Mouse (Mus musculus): ENCODE data around the gene Mosmo. TPM values are rescaled to one million over a fixed set of nuclear protein-coding genes. Genes with fewer than 3 reads are reported as not detected.

The Mosmo gene
- 20.1 and 20.7 TPM in 2 replicates for polyA plus RNA-seq (2012; rRNA removed; ENCODE audit: low replicate concordance)

DNA sequence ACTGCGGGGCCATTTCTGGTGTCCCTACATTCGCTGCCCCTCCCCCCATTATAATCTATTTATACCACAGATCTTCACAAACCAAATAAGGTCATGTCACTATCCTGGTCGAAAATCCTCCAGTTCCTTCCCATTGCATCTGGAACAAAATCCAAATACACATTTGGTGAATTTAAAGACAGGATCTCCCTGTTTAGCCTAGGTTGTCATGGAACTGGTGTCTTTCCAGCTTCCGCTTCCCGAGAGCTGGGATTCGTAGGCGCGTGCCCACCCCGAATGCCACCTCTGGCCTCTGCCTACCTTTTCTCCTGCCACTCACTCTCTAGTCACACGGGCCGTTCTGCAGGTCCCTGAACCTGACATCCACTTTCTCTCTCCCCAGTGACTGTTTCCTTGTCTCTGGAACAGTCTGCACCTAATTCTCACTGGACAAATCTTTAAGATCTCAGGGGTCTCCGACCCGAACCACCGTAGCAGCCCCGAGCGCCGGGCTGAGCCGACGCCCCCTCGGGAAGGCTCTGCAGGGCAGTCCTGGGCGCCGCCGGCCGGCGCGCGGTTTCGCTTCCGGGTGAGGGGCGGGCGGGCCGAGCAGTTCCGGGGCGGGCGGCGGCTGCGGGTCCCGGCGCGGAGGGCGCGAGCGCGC, at the start of gene Mosmo:
Gene Mosmo (plus strand): TSS at position 618 of the 643 bp plus-strand sequence.

DNA sequence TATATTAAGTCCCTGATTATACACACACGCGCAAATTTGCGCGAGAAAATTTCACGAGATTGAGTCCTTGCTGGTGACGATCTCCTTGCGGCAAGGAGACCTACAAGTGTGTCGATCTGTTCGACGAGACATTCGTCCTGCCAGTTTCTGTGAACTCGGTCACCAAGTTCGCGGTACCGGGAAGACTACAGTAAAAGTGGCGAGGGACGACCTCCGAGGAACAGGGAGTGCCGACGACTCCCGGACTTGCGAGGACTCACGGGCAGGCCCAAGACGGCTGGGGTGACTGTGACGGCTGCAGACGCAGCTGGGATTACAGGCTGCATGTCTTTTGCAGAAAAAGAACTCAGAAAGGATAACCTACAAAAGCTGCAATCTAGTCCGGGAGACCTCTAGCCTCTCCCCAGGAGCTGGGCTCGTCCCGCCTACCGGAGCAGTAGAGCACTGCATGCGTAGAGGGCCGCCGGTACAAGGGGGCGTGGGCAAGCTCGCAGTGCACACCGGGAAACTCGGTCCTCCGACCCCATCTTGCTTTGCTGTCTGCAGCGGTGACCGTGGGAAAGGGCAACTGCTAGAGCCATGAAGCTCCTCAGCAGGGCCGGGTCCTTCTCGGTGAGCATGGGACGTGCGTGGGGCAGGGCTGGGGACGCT, 42.6 kb upstream of the Mosmo start, which contains the start of gene Uqcrc2:
Gene Uqcrc2 (plus strand): TSS at position 466 of the 651 bp plus-strand sequence.

DNA sequence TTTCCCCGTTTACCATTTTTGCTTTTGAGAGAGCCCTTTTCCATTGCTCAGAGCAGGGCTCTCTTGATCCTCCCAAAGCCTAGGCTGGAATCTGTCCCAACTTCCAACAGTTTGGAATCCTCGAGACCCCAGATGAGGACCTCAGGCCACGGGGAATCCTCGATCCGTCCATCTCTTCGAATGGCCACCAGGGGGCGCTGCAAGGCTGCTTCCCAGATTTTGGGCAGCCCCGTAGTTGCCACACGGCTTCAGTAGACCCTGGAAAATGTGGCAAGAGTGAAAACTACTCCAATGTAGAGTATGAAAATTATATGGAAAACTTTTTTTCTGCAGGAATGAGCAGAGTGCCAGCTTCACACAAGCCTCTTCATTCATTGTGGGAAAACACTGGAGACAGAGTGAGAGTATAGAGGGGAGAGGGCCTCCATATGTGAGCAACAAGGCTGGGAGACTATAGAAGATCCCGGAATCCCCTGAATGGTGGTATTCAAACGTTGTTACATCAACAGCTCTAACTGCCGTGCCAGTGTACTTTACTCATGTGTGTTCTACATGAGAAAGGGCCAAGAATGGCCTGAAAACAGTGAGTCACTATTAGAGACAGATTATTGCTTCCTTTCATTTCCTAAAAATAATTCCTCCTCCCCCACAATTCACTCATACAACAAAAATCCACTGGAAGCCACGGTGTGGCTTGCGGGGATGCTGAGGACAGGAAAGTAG, 7.1 kb upstream of the Mosmo start, which contains the start of gene Pdzd9:
Gene Pdzd9 (minus strand): TSS at position 191 of the 723 bp plus-strand sequence.

GRCm38 (mm10) chr7:120739018-120739417, 61.6 kb downstream of the Mosmo start, which contains the start of gene Vwa3a:
Gene Vwa3a, plus strand, starts transcription at chr7:120739318.

Other genes starting within 250 kb of the Mosmo start
- gene Uqcrc2, start 42.4 kb upstream of the Mosmo start, polyA plus RNA-seq (2012; rRNA removed; ENCODE audit: low replicate concordance): 123 and 165 TPM in 2 replicates
- not detected in 2 replicates for gene Pdzd9, start 7.3 kb upstream of the Mosmo start, polyA plus RNA-seq (2012; rRNA removed; ENCODE audit: low replicate concordance)
- gene Vwa3a, start 61.7 kb downstream of the Mosmo start, polyA plus RNA-seq (2012; rRNA removed; ENCODE audit: low replicate concordance): 2.4 and 9.3 TPM in 2 replicates
- 0.39 TPM in 1 of 2 replicates, not detected in the other for gene Gm5737, start 134.7 kb downstream of the Mosmo start, polyA plus RNA-seq (2012; rRNA removed; ENCODE audit: low replicate concordance)
- gene Eef2k, start 165.2 kb downstream of the Mosmo start, polyA plus RNA-seq (2012; rRNA removed; ENCODE audit: low replicate concordance): 27.3 and 36.5 TPM in 2 replicates
- 14.1 and 26.2 TPM in 2 replicates for gene Polr3e, start 240.1 kb downstream of the Mosmo start, polyA plus RNA-seq (2012; rRNA removed; ENCODE audit: low replicate concordance)

All from subcutaneous adipose tissue, adult 2 months (tissue).